Mouse (Mus musculus) lung, embryonic 15.5 days (tissue): Measurements from ENCODE around the gene Herpud1. TPM values are rescaled to one million over a fixed set of nuclear protein-coding genes. Genes with fewer than 3 reads are reported as not detected.

Experiments
- ATAC-seq: fragments of 200-750 bp; cut with Nextera tagmentation; 2 replicates; pipeline ENCODE4 v1.8.0; 2017; ENCODE audit warnings: moderate number of reproducible peaks, borderline replicate concordance; ENCODE audit not compliant: low FRiP score, low TSS enrichment; ENCODE audit errors: extremely low read depth
- H3K27ac ChIP-seq: fragments of 300-500 bp; sonication (generic); 2 replicates; pipeline ENCODE4 v1.5.1; 2015; ENCODE audit warnings: moderate library complexity, mild to moderate bottlenecking, inconsistent platforms
- H3K27me3 ChIP-seq: fragments of 300-500 bp; sonication (generic); 2 replicates; pipeline ENCODE4 v1.6.1; 2015; ENCODE audit warnings: inconsistent platforms
- H3K36me3 ChIP-seq: fragments of 300-500 bp; sonication (generic); 2 replicates; pipeline ENCODE4 v1.6.1; 2015; ENCODE audit warnings: inconsistent platforms
- H3K4me1 ChIP-seq: fragments of 300-500 bp; sonication (generic); 2 replicates; pipeline ENCODE4 v1.6.1; 2015; ENCODE audit warnings: inconsistent platforms
- H3K4me2 ChIP-seq: fragments of 300-500 bp; sonication (generic); 2 replicates; pipeline ENCODE4 v1.6.1; 2015; ENCODE audit warnings: inconsistent platforms, mild to moderate bottlenecking, moderate library complexity
- H3K4me3 ChIP-seq: fragments of 300-500 bp; sonication (generic); 2 replicates; pipeline ENCODE4 v1.5.1; 2015; ENCODE audit warnings: mild to moderate bottlenecking, inconsistent platforms
- H3K9ac ChIP-seq: fragments of 300-500 bp; sonication (generic); 2 replicates; pipeline ENCODE4 v1.6.1; 2015; ENCODE audit warnings: inconsistent platforms
- H3K9me3 ChIP-seq: fragments of 300-500 bp; sonication (generic); 2 replicates; pipeline ENCODE4 v1.6.1; 2016; ENCODE audit warnings: inconsistent platforms
- whole genome bisulfite sequencing: fragments of 180-500 bp; shearing (Covaris S2); methylation state at CpG from one replicate; pipeline ENCODE4 v1.1.7; 2015; 5-methylcytosine and 5-hydroxymethylcytosine counted together
- polyA plus RNA-seq: library from polyadenylated mRNA; unstranded; fragments of >200 nt; fragmentation: Nextera tagmentation; extraction: Ambion mirVana; gene quantifications from 2 replicates; pipeline ENCODE4 v1.2.1, GENCODE M21; 2015

The Herpud1 gene
- polyA plus RNA-seq, 1 experiment from 2014 or later = 116 TPM

DNA sequence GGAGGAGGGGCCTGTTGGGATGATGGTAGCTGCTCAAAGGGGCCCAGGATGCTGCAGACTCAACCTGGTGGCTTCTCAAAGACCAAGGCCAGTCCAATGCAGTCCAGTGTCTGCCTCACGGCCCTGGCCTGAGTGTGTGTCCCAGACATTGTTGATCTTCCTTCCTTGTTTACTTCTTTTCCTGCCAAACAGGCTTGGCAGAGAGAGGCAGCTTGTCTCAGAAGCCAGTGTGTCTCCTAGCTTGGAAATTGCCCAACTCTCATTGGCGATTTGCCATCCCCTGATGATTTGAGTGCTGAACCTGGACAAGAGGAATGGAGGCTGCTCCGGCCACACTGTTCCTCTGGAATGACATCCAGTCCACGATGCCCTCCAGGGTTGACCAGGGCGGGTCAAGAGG is 27.7 kb upstream of the Herpud1 start:
- H3K9ac ChIP-seq = no peak overlapping the region
- no peak overlapping the region for H3K4me2 ChIP-seq
- H3K27ac ChIP-seq = no peak overlapping the region
- H3K27me3 ChIP-seq = no peaks in the 10 kb centered on the region
- peaks cover 23% of the 10 kb centered on the region for H3K4me1 ChIP-seq
- no peak overlapping the region for H3K4me3 ChIP-seq
- H3K36me3 ChIP-seq = no peaks in the 10 kb centered on the region
- peak; percentile 40; the same call in 1 of the 2 replicates for ATAC-seq
- no peaks in the 10 kb centered on the region for H3K9me3 ChIP-seq
- WGBS = 31% methylated on average over 5 of the region's 5 CpGs

DNA sequence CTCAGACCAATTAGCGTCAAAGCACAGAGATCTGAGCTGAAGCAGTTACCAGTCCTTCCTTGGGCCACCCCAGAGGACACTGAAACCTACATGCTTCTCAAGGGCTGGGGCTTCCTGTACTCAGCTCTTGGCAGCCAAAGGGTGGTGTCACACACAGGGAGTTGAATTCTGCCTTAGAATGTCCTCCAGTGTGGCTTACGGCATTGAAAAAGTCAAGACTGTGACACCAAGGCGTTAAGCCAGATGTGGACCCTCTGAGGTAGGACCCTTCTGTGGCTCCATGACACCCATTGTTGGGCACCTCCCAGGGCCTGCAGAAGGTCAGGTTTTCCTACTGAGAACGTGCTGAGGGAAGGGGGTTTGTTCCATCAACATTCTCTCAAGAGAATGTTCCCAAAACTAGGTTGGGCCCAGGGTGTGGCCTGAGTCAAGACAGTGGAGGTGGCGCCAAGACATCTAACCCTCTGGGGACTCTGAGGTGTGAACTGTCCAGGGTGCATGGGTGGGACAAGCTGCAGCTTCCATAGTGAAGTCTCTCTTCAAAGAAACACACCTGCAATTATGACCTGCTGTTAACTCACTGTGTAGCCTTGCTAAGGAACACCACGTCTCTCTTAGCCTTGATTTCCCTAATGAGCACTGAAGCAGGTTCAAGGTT is 24.3 kb upstream of the Herpud1 start:
- Histone ChIP-seq H3K36me3 (no peaks in the 10 kb centered on the region), H3K4me3 (no peak overlapping the region), H3K4me2 (no peak overlapping the region), H3K27me3 (no peaks in the 10 kb centered on the region), H3K27ac (no peak overlapping the region), H3K9me3 (no peaks in the 10 kb centered on the region), H3K9ac (no peak overlapping the region), H3K4me1 (peaks cover 29% of the 10 kb centered on the region)
- ATAC-seq = no peak
- WGBS = 78% methylated on average over 6 of the region's 6 CpGs

DNA sequence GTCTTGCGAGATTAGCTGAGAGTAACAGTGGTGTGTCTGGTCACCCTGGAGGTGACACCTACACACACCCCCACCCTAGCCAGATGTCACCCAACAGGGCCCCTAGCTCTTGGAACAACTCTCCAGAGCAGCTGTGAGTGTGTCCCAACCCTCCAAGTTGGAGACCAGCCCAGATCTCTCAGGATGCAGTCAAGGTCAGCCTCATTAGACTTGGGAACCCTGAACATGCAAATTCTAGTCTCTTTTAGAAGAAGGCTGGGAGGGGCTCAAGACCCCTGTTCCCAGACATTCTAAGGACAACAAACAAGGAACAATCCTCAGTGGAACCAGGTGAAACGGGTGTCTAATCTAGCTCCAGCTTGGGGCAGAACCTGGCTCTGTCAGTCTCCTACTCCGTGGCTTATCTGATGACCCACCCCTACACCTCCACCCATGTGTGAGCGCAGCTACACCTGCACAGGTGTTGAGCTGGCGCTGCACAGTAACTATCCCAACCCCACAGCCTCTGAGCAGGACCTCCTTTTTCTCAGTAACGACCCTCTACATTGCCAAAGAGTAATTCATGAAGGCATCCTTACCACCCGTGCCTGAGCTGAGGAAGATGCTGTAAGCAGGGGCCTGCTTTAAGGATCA is 23.5 kb upstream of the Herpud1 start:
- Histone ChIP-seq H3K9me3 (no peaks in the 10 kb centered on the region), H3K4me1 (peaks cover 29% of the 10 kb centered on the region), H3K4me2 (no peak overlapping the region), H3K36me3 (no peaks in the 10 kb centered on the region), H3K4me3 (no peak overlapping the region), H3K27me3 (no peaks in the 10 kb centered on the region), H3K27ac (peak overlapping the region; percentile 52), H3K9ac (no peak overlapping the region)
- WGBS = 63% methylated on average over 7 of the region's 7 CpGs
- peak; percentile 61; the same call in 1 of the 2 replicates for ATAC-seq

- no peaks in the 10 kb centered on the region for H3K27me3 ChIP-seq
- H3K27ac ChIP-seq = peak overlapping the region; percentile 52
- H3K9ac ChIP-seq = no peak overlapping the region
- no peak overlapping the region for H3K4me3 ChIP-seq
- ATAC-seq = peak; percentile 66; the same call in 1 of the 2 replicates
- H3K4me1 ChIP-seq = peaks cover 27% of the 10 kb centered on the region
- no peak overlapping the region for H3K4me2 ChIP-seq
- H3K36me3 ChIP-seq = no peaks in the 10 kb centered on the region
- H3K9me3 ChIP-seq = no peaks in the 10 kb centered on the region
- 28% methylated on average over 4 of the region's 4 CpGs for WGBS
Observed at GRCm38 (mm10) chr8:94363288-94363688, 22.9 kb upstream of the Herpud1 start.

DNA sequence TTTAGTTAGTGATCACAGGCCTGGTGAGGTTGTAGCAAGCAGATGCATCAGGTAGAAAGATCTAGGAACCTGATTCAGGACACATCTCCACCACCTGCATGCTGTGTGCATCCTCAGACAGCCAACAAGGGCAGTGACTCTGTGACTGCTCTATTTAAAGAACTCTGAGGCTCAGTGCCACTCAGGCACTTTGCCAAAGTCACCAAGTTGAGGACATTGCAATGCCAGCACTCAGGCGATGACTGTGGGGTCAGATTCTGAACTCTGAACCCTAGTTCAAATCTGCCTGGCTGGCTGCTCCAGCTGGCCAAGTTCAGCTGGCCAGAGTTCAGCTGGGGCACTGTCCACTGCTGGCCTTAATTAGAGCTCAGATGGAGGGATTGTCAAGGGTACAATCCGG is 22.3 kb upstream of the Herpud1 start:
- Histone ChIP-seq H3K9me3 (no peaks in the 10 kb centered on the region), H3K4me3 (no peak overlapping the region), H3K27ac (no peak overlapping the region), H3K9ac (no peak overlapping the region), H3K27me3 (no peaks in the 10 kb centered on the region), H3K4me1 (peaks cover 21% of the 10 kb centered on the region), H3K36me3 (no peaks in the 10 kb centered on the region), H3K4me2 (no peak overlapping the region)
- 65% methylated on average over 2 of the region's 2 CpGs for WGBS
- no peak for ATAC-seq

- Histone ChIP-seq H3K36me3 (no peaks in the 10 kb centered on the region), H3K9ac (no peak overlapping the region), H3K4me2 (no peak overlapping the region), H3K4me1 (peaks cover 19% of the 10 kb centered on the region), H3K27me3 (no peaks in the 10 kb centered on the region), H3K9me3 (no peaks in the 10 kb centered on the region), H3K27ac (no peak overlapping the region), H3K4me3 (no peak overlapping the region)
- 85% methylated on average over 6 of the region's 6 CpGs for WGBS
- ATAC-seq = no peak
Observed at GRCm38 (mm10) chr8:94364686-94365312, 21.4 kb upstream of the Herpud1 start.

- Histone ChIP-seq H3K27me3 (no peaks in the 10 kb centered on the region), H3K4me2 (no peak overlapping the region), H3K9ac (no peak overlapping the region), H3K27ac (no peak overlapping the region), H3K4me1 (peaks cover 19% of the 10 kb centered on the region), H3K4me3 (no peak overlapping the region), H3K9me3 (no peaks in the 10 kb centered on the region), H3K36me3 (no peaks in the 10 kb centered on the region)
- 79% methylated on average over 9 of the region's 9 CpGs for WGBS
- no peak for ATAC-seq
Observed at GRCm38 (mm10) chr8:94365410-94365981, 20.7 kb upstream of the Herpud1 start.

- Histone ChIP-seq H3K9me3 (no peaks in the 10 kb centered on the region), H3K4me2 (no peak overlapping the region), H3K36me3 (no peaks in the 10 kb centered on the region), H3K9ac (no peak overlapping the region), H3K4me1 (peaks cover 8% of the 10 kb centered on the region; the same call in 1 of the 2 replicates), H3K27ac (no peak overlapping the region), H3K4me3 (no peak overlapping the region), H3K27me3 (no peaks in the 10 kb centered on the region; the same call in 1 of the 2 replicates)
- ATAC-seq = no peak
- 74% methylated on average over 5 of the region's 5 CpGs for WGBS
Observed at GRCm38 (mm10) chr8:94370839-94371238, 15.4 kb upstream of the Herpud1 start.

DNA sequence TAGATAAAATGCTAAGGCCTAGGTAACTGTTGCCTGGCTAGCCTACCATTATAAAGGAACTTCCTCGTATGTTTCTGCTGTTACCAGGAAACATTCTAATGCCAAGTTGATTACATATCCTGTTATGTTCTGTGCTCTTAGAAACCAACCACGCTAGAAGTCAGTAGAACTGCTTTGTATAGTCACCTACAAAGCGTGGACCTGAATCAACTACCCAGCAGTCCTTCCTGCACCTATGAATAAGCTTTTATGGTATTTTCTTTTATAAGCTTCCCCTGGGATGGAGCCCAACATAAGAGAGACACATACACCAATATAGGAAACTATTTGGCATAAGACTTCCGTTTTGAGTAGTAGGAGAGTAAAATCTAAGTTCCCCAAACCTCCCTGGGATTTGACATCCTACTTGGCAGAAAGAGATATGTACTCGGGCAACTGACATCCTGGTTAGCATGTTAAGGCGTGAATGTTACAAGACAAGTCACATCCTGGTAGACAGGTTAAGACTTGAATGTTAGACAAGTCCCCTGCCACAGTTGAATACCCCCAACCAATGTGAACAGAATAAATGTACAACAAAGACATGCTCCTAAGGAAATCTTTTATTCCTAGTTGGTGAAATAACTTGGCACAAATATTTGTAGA is 13.2 kb upstream of the Herpud1 start:
- Histone ChIP-seq H3K27ac (no peak overlapping the region), H3K9me3 (no peaks in the 10 kb centered on the region), H3K27me3 (no peaks in the 10 kb centered on the region; the same call in 1 of the 2 replicates), H3K36me3 (no peaks in the 10 kb centered on the region), H3K4me3 (no peak overlapping the region), H3K9ac (no peak overlapping the region), H3K4me1 (peaks cover 18% of the 10 kb centered on the region), H3K4me2 (no peak overlapping the region)
- 77% methylated on average over 6 of the region's 6 CpGs for WGBS
- no peak for ATAC-seq

DNA sequence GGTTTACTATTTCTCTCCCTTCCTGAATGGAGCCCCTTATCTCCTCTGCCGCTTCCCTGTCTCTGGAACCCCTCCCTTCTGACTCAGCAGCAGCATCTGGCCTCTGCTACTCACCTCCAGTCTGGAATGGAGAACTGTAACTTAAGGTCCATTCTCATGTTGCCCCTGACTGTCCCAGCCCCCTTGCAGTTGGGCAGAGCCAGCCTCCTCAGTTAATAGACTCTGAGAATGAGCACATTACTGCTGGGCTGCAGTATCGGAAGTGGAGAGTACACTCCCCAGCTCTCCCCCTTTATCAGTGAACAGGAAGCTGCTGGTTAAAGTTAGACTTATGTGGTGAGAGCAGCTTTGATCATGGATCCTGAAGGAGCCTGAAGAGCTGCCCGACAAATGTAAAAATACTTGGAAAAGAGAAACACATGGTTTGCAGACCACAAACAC is 10.7 kb upstream of the Herpud1 start:
- H3K27ac ChIP-seq = no peak overlapping the region
- H3K4me1 ChIP-seq = peaks cover 21% of the 10 kb centered on the region
- no peak overlapping the region for H3K9ac ChIP-seq
- no peaks in the 10 kb centered on the region for H3K9me3 ChIP-seq
- H3K4me3 ChIP-seq = no peak overlapping the region
- H3K36me3 ChIP-seq = no peaks in the 10 kb centered on the region
- H3K27me3 ChIP-seq = no peaks in the 10 kb centered on the region; the same call in 1 of the 2 replicates
- 8% methylated on average over 3 of the region's 3 CpGs for WGBS
- ATAC-seq = no peak
- H3K4me2 ChIP-seq = no peak overlapping the region

DNA sequence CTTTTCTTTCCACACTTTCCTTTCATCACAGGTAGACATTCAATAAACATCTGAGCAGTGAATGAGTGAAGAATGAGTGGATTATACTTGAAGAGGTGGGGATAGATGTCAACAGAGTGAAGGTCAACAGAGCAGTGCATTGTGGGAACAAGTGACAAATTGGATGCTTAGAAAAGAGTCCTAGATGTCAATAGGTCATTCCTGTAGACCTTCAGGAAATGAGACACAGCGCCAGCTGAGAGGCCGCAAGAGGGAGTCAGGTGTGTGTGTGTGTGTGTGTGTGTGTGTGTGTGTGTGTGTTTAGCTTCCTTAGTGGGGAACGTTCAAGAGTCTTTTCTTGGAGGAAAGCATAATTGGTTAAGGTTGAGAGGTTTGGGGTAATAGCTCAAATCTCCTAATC is 10.1 kb upstream of the Herpud1 start:
- H3K4me2 ChIP-seq = no peak overlapping the region
- H3K4me1 ChIP-seq = peaks cover 21% of the 10 kb centered on the region
- H3K36me3 ChIP-seq = no peaks in the 10 kb centered on the region
- no peak for ATAC-seq
- H3K4me3 ChIP-seq = no peak overlapping the region
- H3K27me3 ChIP-seq = no peaks in the 10 kb centered on the region; the same call in 1 of the 2 replicates
- no peaks in the 10 kb centered on the region for H3K9me3 ChIP-seq
- no peak overlapping the region for H3K9ac ChIP-seq
- WGBS = 59% methylated on average over 3 of the region's 3 CpGs
- no peak overlapping the region for H3K27ac ChIP-seq
